Mouse (Mus musculus) liver, adult 2 months (tissue): ENCODE data around the gene Lrrc2. TPM values are rescaled to one million over a fixed set of nuclear protein-coding genes. Genes with fewer than 3 reads are reported as not detected.

Source experiments
- DNase-seq: peaks from one replicate; pipeline ENCODE4 v3.0.0-alpha.2; 2011; ENCODE audit warnings: low read depth, low spot score; ENCODE audit errors: extremely low read depth
- H3K27ac ChIP-seq: fragments of 200-500 bp; replicated peaks from 2 replicates; pipeline ENCODE4 v1.5.1; 2012; ENCODE audit warnings: low read depth, mild to moderate bottlenecking, control low read depth, inconsistent platforms, low read length; ENCODE audit not compliant: insufficient read depth
- H3K27me3 ChIP-seq: fragments of 200-500 bp; 2 replicates; pipeline ENCODE4 v1.6.1; 2012; ENCODE audit warnings: mild to moderate bottlenecking, moderate library complexity, low read length, inconsistent platforms; ENCODE audit not compliant: control insufficient read depth, insufficient read depth
- H3K36me3 ChIP-seq: fragments of 200-500 bp; 2 replicates; pipeline ENCODE4 v1.6.1; 2012; ENCODE audit warnings: low read length, inconsistent platforms; ENCODE audit not compliant: control insufficient read depth, insufficient read depth
- H3K4me1 ChIP-seq: fragments of 200-500 bp; 2 replicates; pipeline ENCODE4 v1.6.1; 2011; ENCODE audit warnings: low read length; ENCODE audit not compliant: control insufficient read depth, insufficient read depth
- H3K4me3 ChIP-seq: fragments of 200-500 bp; 2 replicates; pipeline ENCODE4 v1.5.1; 2011; ENCODE audit warnings: low read depth, mild to moderate bottlenecking, control low read depth, low read length, moderate library complexity; ENCODE audit not compliant: insufficient read depth
- H3K79me2 ChIP-seq: fragments of 200-500 bp; 2 replicates; pipeline ENCODE4 v1.6.1; 2012; ENCODE audit warnings: inconsistent platforms, mild to moderate bottlenecking, low read length, moderate library complexity; ENCODE audit not compliant: control insufficient read depth, insufficient read depth
- H3K9ac ChIP-seq: fragments of 200-500 bp; 2 replicates; pipeline ENCODE4 v1.6.1; 2012; ENCODE audit warnings: low read depth, mild to moderate bottlenecking, control low read depth, inconsistent platforms, low read length
- CTCF ChIP-seq: fragments of 200-500 bp; IDR thresholded peaks from 2 replicates; pipeline ENCODE4 v1.5.1; 2011; ENCODE audit warnings: low read depth, low read length, control low read depth
- POLR2A ChIP-seq: fragments of 200-500 bp; IDR thresholded peaks from 2 replicates; pipeline ENCODE4 v1.6.1; 2011; ENCODE audit warnings: low read length, control low read depth; ENCODE audit not compliant: insufficient read depth; ENCODE audit errors: extremely low read depth
- WGBS: fragments of 180-500 bp; shearing (Covaris S2); methylation state at CpG from one replicate; pipeline ENCODE4 v1.1.7; 2018; 5-methylcytosine and 5-hydroxymethylcytosine counted together
- polyA plus RNA-seq: library from polyadenylated mRNA; depleted of rRNA; stranded (reverse); fragments of >200 nt; gene quantifications from 2 replicates; pipeline ENCODE4 v1.2.3, GENCODE M21; 2012; rRNA removed
- total RNA-seq: library from RNA; depleted of rRNA; stranded (reverse); fragments of >200 nt; gene quantifications from 2 replicates; pipeline ENCODE4 v1.2.3, GENCODE M21; 2014; rRNA removed

The Lrrc2 gene
- total RNA-seq, result 0.46 TPM in 1 of 2 replicates, not detected in the other
- polyA plus RNA-seq, result not detected in 2 replicates

DNA sequence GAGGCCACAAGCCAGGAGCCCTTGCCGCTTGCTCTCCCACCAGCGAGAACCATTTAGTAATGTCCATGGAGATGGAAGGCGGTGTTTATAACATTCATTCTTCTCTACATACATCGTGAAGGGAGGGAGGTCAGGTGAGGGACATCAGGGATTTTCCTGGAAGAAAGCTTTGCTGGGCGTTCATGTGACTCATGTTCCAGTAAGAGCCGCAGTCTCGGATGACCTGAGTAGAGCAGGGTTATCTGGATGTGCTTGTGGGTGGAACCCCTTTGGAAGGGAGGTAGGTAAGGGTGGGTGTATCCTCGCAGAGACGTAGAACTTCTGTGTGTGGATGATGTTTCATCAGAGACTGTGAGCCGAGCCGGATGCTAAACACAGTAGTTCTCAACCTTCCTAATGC, at the start of gene Lrrc2:
Gene Lrrc2, plus strand, starts transcription at position 149 of the 400 bp plus-strand sequence.
- Histone ChIP-seq H3K27me3 (peaks cover 3% of the 10 kb centered on the region; the same call in 1 of the 2 replicates), H3K9ac (no peak within 1 kb of the TSS), H3K27ac (no peak within 1 kb of the TSS), H3K4me1 (no peaks in the 10 kb centered on the region), H3K36me3 (no peaks in the 10 kb centered on the region), H3K4me3 (no peak within 1 kb of the TSS), H3K79me2 (no peaks in the 10 kb centered on the region)
- TF ChIP-seq POLR2A (no peak), CTCF (no peak)
- 81% methylated on average over 11 of the region's 11 CpGs for WGBS
- DNase-seq, result no peak

DNA sequence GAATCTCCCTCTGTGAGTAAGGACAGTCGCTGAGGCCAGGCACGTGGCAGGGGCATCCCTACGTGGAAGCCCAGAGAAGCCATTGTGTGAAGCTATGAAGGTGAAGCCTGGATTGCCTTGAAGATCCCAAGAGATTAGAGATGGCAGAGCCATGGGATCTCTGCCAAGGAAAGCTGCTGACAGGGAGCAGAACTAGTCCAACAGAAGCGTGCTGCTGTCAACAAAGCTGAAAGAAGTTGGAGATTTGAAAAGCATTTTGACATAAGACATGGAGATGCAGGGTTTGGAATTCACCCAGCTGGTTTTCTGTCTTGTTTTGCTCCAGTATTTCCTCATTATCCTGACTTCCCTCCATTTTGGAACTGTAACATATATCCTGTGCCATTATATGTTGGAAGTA, 49.1 kb upstream of the Lrrc2 start:
- no peak overlapping the region for H3K27ac ChIP-seq
- H3K36me3 ChIP-seq, result no peaks in the 10 kb centered on the region; the same call in 1 of the 2 replicates
- no peak overlapping the region for H3K4me3 ChIP-seq
- H3K27me3 ChIP-seq, result no peaks in the 10 kb centered on the region
- no peaks in the 10 kb centered on the region for H3K4me1 ChIP-seq
- no peak for DNase-seq
- TF ChIP-seq POLR2A, result no peak
- no peak for TF ChIP-seq CTCF
- H3K9ac ChIP-seq, result no peak overlapping the region
- no peaks in the 10 kb centered on the region for H3K79me2 ChIP-seq
- 80% methylated on average over 4 of the region's 4 CpGs for WGBS

DNA sequence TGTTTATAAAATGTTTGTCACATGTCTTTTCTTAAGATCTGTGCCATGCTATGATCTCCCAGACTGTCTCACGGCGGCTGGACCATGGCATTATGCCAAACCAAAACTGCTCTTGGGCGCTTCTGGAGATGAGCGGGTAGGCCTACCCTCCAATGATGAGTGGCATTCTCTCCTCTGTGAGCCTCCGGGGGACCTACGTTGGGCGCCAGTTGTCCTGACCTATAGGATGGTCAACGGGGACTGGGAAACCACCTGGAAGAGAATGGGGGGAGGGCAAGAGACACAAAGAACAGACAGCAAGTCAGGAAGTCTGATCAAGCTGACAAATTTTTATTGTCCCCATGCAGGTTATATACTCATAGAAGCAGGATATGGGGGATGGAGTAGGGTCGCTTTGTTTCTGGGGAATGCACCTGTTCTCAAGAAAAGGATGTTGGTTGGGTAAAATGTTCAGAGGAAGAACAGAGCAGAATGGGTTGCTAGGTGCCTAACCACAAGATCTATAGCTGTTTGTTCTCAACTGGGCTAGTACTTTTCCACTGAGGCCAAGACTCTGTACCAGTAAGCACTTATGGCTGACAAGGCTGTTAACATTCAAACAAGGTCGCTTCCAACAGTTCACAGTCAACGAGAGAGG, 44.0 kb upstream of the Lrrc2 start:
- no peak overlapping the region for H3K4me3 ChIP-seq
- WGBS, result 94% methylated on average over 11 of the region's 11 CpGs
- H3K4me1 ChIP-seq, result no peaks in the 10 kb centered on the region
- H3K9ac ChIP-seq, result no peak overlapping the region
- H3K79me2 ChIP-seq, result no peaks in the 10 kb centered on the region
- no peaks in the 10 kb centered on the region for H3K36me3 ChIP-seq
- no peaks in the 10 kb centered on the region for H3K27me3 ChIP-seq
- DNase-seq, result no peak
- no peak for TF ChIP-seq POLR2A
- TF ChIP-seq CTCF, result no peak
- H3K27ac ChIP-seq, result no peak overlapping the region

DNA sequence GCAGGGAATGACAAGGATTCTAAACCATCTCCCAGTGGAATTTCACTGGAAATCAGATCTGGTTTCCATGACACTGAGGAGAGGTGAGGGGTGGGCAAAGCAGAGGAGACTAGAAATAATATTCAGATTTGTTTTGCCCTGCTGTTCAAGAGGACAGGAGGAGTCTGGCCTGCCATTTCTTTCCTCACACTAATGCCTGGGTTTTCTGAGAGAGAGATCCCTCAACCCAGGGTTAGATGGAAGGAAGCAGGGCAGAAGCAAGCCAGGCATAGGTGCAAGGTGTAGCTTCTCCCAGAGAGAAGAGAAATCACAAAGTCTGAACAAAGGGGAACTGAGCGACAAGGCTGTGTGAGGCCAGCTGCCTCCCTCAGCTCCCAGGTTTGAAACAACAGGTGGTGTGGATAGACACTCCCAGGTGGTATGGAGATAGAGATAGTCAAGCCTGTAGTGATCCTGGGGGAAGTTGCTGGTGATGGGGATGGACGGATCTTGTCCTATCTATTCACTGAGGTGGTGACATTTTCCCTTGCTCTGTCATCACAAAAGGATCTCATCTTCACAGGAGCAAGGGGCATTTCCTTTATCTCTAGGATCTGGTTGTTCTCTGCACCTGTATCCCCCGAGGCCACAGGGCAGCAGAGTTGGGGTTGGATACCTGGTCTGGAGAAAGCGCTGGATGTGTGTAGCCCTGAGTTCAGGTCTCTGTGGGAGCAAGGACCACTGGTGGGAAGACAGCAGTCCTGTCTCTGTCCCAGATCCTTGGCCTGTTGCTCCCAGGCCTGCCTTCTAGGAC, 43.3 kb upstream of the Lrrc2 start:
- H3K27me3 ChIP-seq, result no peaks in the 10 kb centered on the region
- H3K4me3 ChIP-seq, result no peak overlapping the region
- TF ChIP-seq POLR2A (no peak), CTCF (no peak)
- no peak for DNase-seq
- H3K79me2 ChIP-seq, result no peaks in the 10 kb centered on the region
- 78% methylated on average over 4 of the region's 4 CpGs for WGBS
- H3K27ac ChIP-seq, result no peak overlapping the region
- H3K9ac ChIP-seq, result no peak overlapping the region
- H3K36me3 ChIP-seq, result no peaks in the 10 kb centered on the region
- no peaks in the 10 kb centered on the region for H3K4me1 ChIP-seq

DNA sequence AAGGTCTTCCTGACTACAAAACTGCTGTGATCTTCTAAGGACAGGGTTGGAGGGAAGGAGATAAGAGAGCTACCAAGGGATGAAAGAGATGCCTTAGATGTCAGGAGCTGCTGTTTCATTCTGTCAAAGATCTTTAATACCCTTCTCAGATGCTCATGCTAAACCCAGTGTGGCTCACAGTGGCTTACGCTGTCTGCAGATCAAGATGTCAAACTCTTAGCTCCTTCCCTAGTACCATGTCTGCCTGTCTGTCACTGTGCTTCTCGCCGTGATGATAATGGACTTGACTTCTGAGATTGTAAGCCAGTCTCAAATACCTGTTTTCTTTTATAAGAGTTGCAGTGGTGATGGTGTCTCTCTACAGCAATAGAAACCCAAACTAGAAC, 42.7 kb upstream of the Lrrc2 start:
- TF ChIP-seq POLR2A (no peak), CTCF (no peak)

More for the DNA sequence above, 42.7 kb upstream of the Lrrc2 start:
- no peaks in the 10 kb centered on the region for H3K4me1 ChIP-seq
- H3K9ac ChIP-seq, result no peak overlapping the region
- no peaks in the 10 kb centered on the region for H3K36me3 ChIP-seq
- no peak overlapping the region for H3K4me3 ChIP-seq
- no peak for DNase-seq
- H3K79me2 ChIP-seq, result no peaks in the 10 kb centered on the region
- H3K27me3 ChIP-seq, result no peaks in the 10 kb centered on the region
- 94% methylated on average over 3 of the region's 3 CpGs for WGBS
- H3K27ac ChIP-seq, result no peak overlapping the region
